28 mouse cellular contexts compared by ENCODE assay signal in genomic region chr9:45410614-45411013, GRCm38 (mm10). TPM values are rescaled to one million over a fixed set of nuclear protein-coding genes. Genes with fewer than 3 reads are reported as not detected.
A peak's percentile ranks its signal among the peaks of the same experiment; 100 is the strongest.
DNase-seq lines count a peak whose midpoint lies in the region; ATAC-seq and TF ChIP-seq lines count a peak whose summit lies in the region.
"Had no signal": no experiment of that assay in that cellular context is flagged by ENCODE, and none has a peak within 500 bp of the region (broad histone marks: within the 10 kb centered on the region; RNA-seq: fewer than 3 reads in every experiment).

No protein-coding gene starts in this region.

- no peaks in the 10 kb centered on the region for H3K27me3 ChIP-seq in forebrain, postnatal 0 days (ENCODE audit: insufficient read depth, low read length)
- 0 out of 2 replicates have a peak, but pooled peaks cover 3% of the 10 kb centered on the region for H3K27me3 ChIP-seq in forebrain, embryonic 15.5 days
- H3K27me3 ChIP-seq in midbrain, postnatal 0 days (ENCODE audit: insufficient read depth, low read length): no peaks in the 10 kb centered on the region
- H3K27me3 ChIP-seq in midbrain, embryonic 16.5 days (ENCODE audit: control insufficient read depth, insufficient read depth, low read depth, low read length): no peaks in the 10 kb centered on the region; the same call in 1 of the 2 replicates
- H3K27me3 ChIP-seq: embryonic facial prominence, embryonic 15.5 days; Patski had no signal

- no peaks in the 10 kb centered on the region for H3K9me3 ChIP-seq in forebrain, postnatal 0 days (ENCODE audit: low read length)
- no peaks in the 10 kb centered on the region for H3K9me3 ChIP-seq in forebrain, embryonic 15.5 days
- no peaks in the 10 kb centered on the region for H3K9me3 ChIP-seq in midbrain, postnatal 0 days (ENCODE audit: low read length)
- H3K9me3 ChIP-seq in midbrain, embryonic 16.5 days (replicated peaks; ENCODE audit: control insufficient read depth, low read length, poor library complexity, severe bottlenecking): no peaks in the 10 kb centered on the region
- H3K9me3 ChIP-seq: embryonic facial prominence, embryonic 12.5 days; embryonic facial prominence, embryonic 15.5 days; G1E; heart, embryonic 12.5 days; heart, embryonic 15.5 days; hindbrain, embryonic 10.5 days had no signal

- DNase-seq in forebrain, postnatal 0 days: no peak
- DNase-seq in layer of hippocampus, adult 2 months (ENCODE audit: low spot score in 2 of 2): no peak
- no peak for DNase-seq in layer of hippocampus, postnatal 36 days
- peak; percentile 43 for DNase-seq in midbrain, postnatal 0 days (ENCODE audit: low spot score)
- peak; percentile 29 for DNase-seq in right cerebral cortex, postnatal 4 days
- no peak for DNase-seq in right cerebral cortex, postnatal 36 days (ENCODE audit: low spot score in 2 of 2)
- DNase-seq: adrenal gland, postnatal 10 days; adrenal gland, postnatal 36 days; B cell, adult 2 months; cerebellum, adult 18-20 months; cerebellum, adult 9-10 months; cerebellum, postnatal 14 days; gastrocnemius, postnatal 25 days; heart, adult 18-20 months; heart, postnatal 10 days; heart, postnatal 36 days had no signal

- H3K4me2 ChIP-seq in forebrain, postnatal 0 days (ENCODE audit: low read depth): no peak overlapping the region
- H3K4me2 ChIP-seq in forebrain, embryonic 15.5 days (replicated peaks): no peak overlapping the region
- no peak overlapping the region for H3K4me2 ChIP-seq in midbrain, postnatal 0 days (ENCODE audit: low read depth, low read length, poor library complexity, severe bottlenecking)
- H3K4me2 ChIP-seq in midbrain, embryonic 16.5 days (ENCODE audit: low read length): no peak overlapping the region
- H3K4me2 ChIP-seq: embryonic facial prominence, embryonic 12.5 days; embryonic facial prominence, embryonic 15.5 days; heart, embryonic 12.5 days; heart, embryonic 15.5 days; hindbrain, embryonic 14.5 days had no signal

- no peaks in the 10 kb centered on the region for H3K36me3 ChIP-seq in forebrain, postnatal 0 days (ENCODE audit: insufficient read depth)
- no peaks in the 10 kb centered on the region for H3K36me3 ChIP-seq in forebrain, embryonic 15.5 days
- H3K36me3 ChIP-seq in midbrain, postnatal 0 days (ENCODE audit: insufficient read depth, low read length): no peaks in the 10 kb centered on the region
- H3K36me3 ChIP-seq in midbrain, embryonic 16.5 days (ENCODE audit: control insufficient read depth, insufficient read depth, low read length): no peaks in the 10 kb centered on the region
- H3K36me3 ChIP-seq: embryonic facial prominence, embryonic 12.5 days; embryonic facial prominence, embryonic 15.5 days; G1E; heart, embryonic 12.5 days; heart, embryonic 15.5 days; hindbrain, embryonic 10.5 days had no signal

- 96% methylated on average over 2 of the region's 2 CpGs for whole genome bisulfite sequencing in forebrain, postnatal 0 days
- 92% methylated on average over 2 of the region's 2 CpGs for WGBS in forebrain, embryonic 15.5 days
- WGBS in midbrain, postnatal 0 days: 85% methylated on average over 2 of the region's 2 CpGs
- WGBS in midbrain, embryonic 16.5 days: 95% methylated on average over 2 of the region's 2 CpGs

- H3K4me3 ChIP-seq in forebrain, postnatal 0 days (ENCODE audit: low read depth, low read length): no peak overlapping the region
- no peak overlapping the region for H3K4me3 ChIP-seq in forebrain, embryonic 15.5 days
- no peak overlapping the region for H3K4me3 ChIP-seq in layer of hippocampus, adult 2 months
- H3K4me3 ChIP-seq in midbrain, postnatal 0 days (ENCODE audit: low read depth, low read length): no peak overlapping the region
- no peak overlapping the region for H3K4me3 ChIP-seq in midbrain, embryonic 16.5 days (ENCODE audit: low read depth, low read length)
- H3K4me3 ChIP-seq: embryonic facial prominence, embryonic 12.5 days; embryonic facial prominence, embryonic 15.5 days; heart, embryonic 12.5 days; heart, embryonic 15.5 days; hindbrain, embryonic 10.5 days had no signal

- 0 out of 2 replicates have a peak, but pooled peaks cover 4% of the 10 kb centered on the region for H3K4me1 ChIP-seq in forebrain, postnatal 0 days (ENCODE audit: insufficient read depth)
- H3K4me1 ChIP-seq in forebrain, embryonic 15.5 days: peaks cover 10% of the 10 kb centered on the region
- no peaks in the 10 kb centered on the region for H3K4me1 ChIP-seq in midbrain, postnatal 0 days (ENCODE audit: insufficient read depth, low read length)
- peaks cover 12% of the 10 kb centered on the region for H3K4me1 ChIP-seq in midbrain, embryonic 16.5 days (ENCODE audit: control insufficient read depth, insufficient read depth, low read length)

- peak; percentile 45; the same call in 1 of the 2 replicates for TF ChIP-seq CTCF in forebrain, postnatal 0 days (IDR thresholded peaks at IDR 0.05; ENCODE audit: low read depth)
- TF ChIP-seq CTCF in layer of hippocampus, adult 2 months (conservative IDR thresholded peaks at IDR 0.05): peak; percentile 38
- TF ChIP-seq CTCF in midbrain, postnatal 0 days (IDR thresholded peaks at IDR 0.05): peak; percentile 56

- no peak overlapping the region for H3K27ac ChIP-seq in forebrain, postnatal 0 days (ENCODE audit: low read depth, low read length)
- H3K27ac ChIP-seq in forebrain, embryonic 15.5 days (replicated peaks): no peak overlapping the region
- no peak overlapping the region for H3K27ac ChIP-seq in layer of hippocampus, adult 2 months
- no peak overlapping the region for H3K27ac ChIP-seq in midbrain, postnatal 0 days (ENCODE audit: low read depth, low read length)
- no peak overlapping the region for H3K27ac ChIP-seq in midbrain, embryonic 16.5 days (ENCODE audit: low read length)
- H3K27ac ChIP-seq: embryonic facial prominence, embryonic 12.5 days; embryonic facial prominence, embryonic 15.5 days; heart, embryonic 15.5 days; hindbrain, embryonic 10.5 days; hindbrain, embryonic 14.5 days had no signal

- H3K9ac ChIP-seq in forebrain, postnatal 0 days: no peak overlapping the region
- H3K9ac ChIP-seq in forebrain, embryonic 15.5 days (replicated peaks): no peak overlapping the region
- no peak overlapping the region for H3K9ac ChIP-seq in midbrain, postnatal 0 days (replicated peaks; ENCODE audit: low read length, poor library complexity, severe bottlenecking)
- no peak overlapping the region for H3K9ac ChIP-seq in midbrain, embryonic 16.5 days (ENCODE audit: low read depth, low read length)
- H3K9ac ChIP-seq: embryonic facial prominence, embryonic 12.5 days; embryonic facial prominence, embryonic 15.5 days; heart, embryonic 12.5 days; heart, embryonic 15.5 days; hindbrain, embryonic 14.5 days had no signal

- no peak for ATAC-seq in forebrain, postnatal 0 days
- ATAC-seq in forebrain, embryonic 15.5 days (replicated peaks): no peak
- no peak for ATAC-seq in midbrain, postnatal 0 days (ENCODE audit: low FRiP score)
- no peak for ATAC-seq in midbrain, embryonic 16.5 days
- ATAC-seq: Patski had no signal

RNA-seq across cellular contexts. Expression of gene Fxyd2, which starts 11.1 kb away (rescaled TPM):
- total RNA-seq in forebrain, postnatal 0 days (2014; rRNA removed): 22.6 and 22.7 TPM in 2 replicates
- polyA plus RNA-seq in forebrain, postnatal 0 days (2015; fragmentation: Nextera tagmentation; extraction: Ambion mirVana): 15.9 and 16.6 TPM in 2 replicates
- 5.8 and 6.3 TPM in 2 replicates for polyA plus RNA-seq in forebrain, embryonic 15.5 days (2015; fragmentation: Nextera tagmentation; extraction: Ambion mirVana)
- 10 to 100 TPM; 10.2 to 10.9 TPM for total RNA-seq in layer of hippocampus, adult 2 months (2021)
- 1 to 10 TPM; 6.8 to 7.9 TPM for total RNA-seq in layer of hippocampus, postnatal 36 days (2021)
- 36.9 and 40.8 TPM in 2 replicates for total RNA-seq in midbrain, postnatal 0 days (2014; rRNA removed)
- polyA plus RNA-seq in midbrain, postnatal 0 days (2015; fragmentation: Nextera tagmentation; extraction: Ambion mirVana): 21.0 and 27.4 TPM in 2 replicates
- polyA plus RNA-seq in midbrain, embryonic 16.5 days (2015; fragmentation: Nextera tagmentation; extraction: Ambion mirVana): 10.8 and 14.3 TPM in 2 replicates
- total RNA-seq: CH12.LX had no signal
- polyA plus RNA-seq: G1E had no signal

RNA-seq across cellular contexts. Expression of gene Dscaml1, which starts 15.8 kb away (rescaled TPM):
- 28.9 and 42.6 TPM in 2 replicates for total RNA-seq in forebrain, postnatal 0 days (2014; rRNA removed)
- polyA plus RNA-seq in forebrain, postnatal 0 days (2015; fragmentation: Nextera tagmentation; extraction: Ambion mirVana): 13.4 and 19.6 TPM in 2 replicates
- 22.3 and 23.5 TPM in 2 replicates for polyA plus RNA-seq in forebrain, embryonic 15.5 days (2015; fragmentation: Nextera tagmentation; extraction: Ambion mirVana)
- 100 to 1,000 TPM in 1 of 2 experiments, 10 to 100 TPM in 1; 95.8 to 102 TPM for total RNA-seq in layer of hippocampus, adult 2 months (2021)
- 10 to 100 TPM; 88.0 to 91.7 TPM for total RNA-seq in layer of hippocampus, postnatal 36 days (2021)
- total RNA-seq in midbrain, postnatal 0 days (2014; rRNA removed): 39.1 and 42.1 TPM in 2 replicates
- polyA plus RNA-seq in midbrain, postnatal 0 days (2015; fragmentation: Nextera tagmentation; extraction: Ambion mirVana): 14.4 and 14.6 TPM in 2 replicates
- polyA plus RNA-seq in midbrain, embryonic 16.5 days (2015; fragmentation: Nextera tagmentation; extraction: Ambion mirVana): 17.9 and 20.6 TPM in 2 replicates
- total RNA-seq: CH12.LX; gastrocnemius, adult 8-10 months; gastrocnemius, postnatal 25 days; heart, postnatal 10 days; heart, postnatal 36 days had no signal
- polyA plus RNA-seq: G1E had no signal

RNA-seq across cellular contexts. Expression of gene Fxyd6, which starts 40.6 kb away (rescaled TPM):
- total RNA-seq in forebrain, postnatal 0 days (2014; rRNA removed): 412 and 499 TPM in 2 replicates
- polyA plus RNA-seq in forebrain, postnatal 0 days (2015; fragmentation: Nextera tagmentation; extraction: Ambion mirVana): 739 and 836 TPM in 2 replicates
- 447 and 481 TPM in 2 replicates for polyA plus RNA-seq in forebrain, embryonic 15.5 days (2015; fragmentation: Nextera tagmentation; extraction: Ambion mirVana)
- 10 to 100 TPM; 81.6 to 83.4 TPM for total RNA-seq in layer of hippocampus, adult 2 months (2021)
- 10 to 100 TPM; 79.6 to 85.8 TPM for total RNA-seq in layer of hippocampus, postnatal 36 days (2021)
- total RNA-seq in midbrain, postnatal 0 days (2014; rRNA removed): 482 and 524 TPM in 2 replicates
- 944 and 984 TPM in 2 replicates for polyA plus RNA-seq in midbrain, postnatal 0 days (2015; fragmentation: Nextera tagmentation; extraction: Ambion mirVana)
- 722 and 817 TPM in 2 replicates for polyA plus RNA-seq in midbrain, embryonic 16.5 days (2015; fragmentation: Nextera tagmentation; extraction: Ambion mirVana)
- polyA plus RNA-seq: G1E had no signal

Comparison
In these comparisons a context has a peak if more than half of its experiments do, and no peak if none do; other contexts are left out.
1. DNase-seq: peak in midbrain, postnatal 0 days (single experiment) and right cerebral cortex, postnatal 4 days (single experiment); none in forebrain, postnatal 0 days (single experiment), layer of hippocampus, adult 2 months (0 of 2), layer of hippocampus, postnatal 36 days (0 of 2) and right cerebral cortex, postnatal 36 days (0 of 2).
2. Peak in every context shown above with its lines, with median percentiles within 50 percentile points of each other: CTCF ChIP-seq.